Mouse (Mus musculus) granulocyte monocyte progenitor cell, adult 5-6 weeks (primary cell): ENCODE results near the gene Gm20481. TPM values are rescaled to one million over a fixed set of nuclear protein-coding genes. Genes with fewer than 3 reads are reported as not detected.
"Not testable (repeated sequence)": the region's sequence is repeated elsewhere in the genome, so short reads cannot be mapped to it uniquely, and the experiment has no call there.

ENCODE experiments used
- ATAC-seq: replicated peaks from 2 replicates; pipeline ENCODE4 v1.8.0; 2016; ENCODE audit warnings: mild to moderate bottlenecking, moderate TSS enrichment, inconsistent platforms; ENCODE audit not compliant: poor library complexity, severe bottlenecking
- total RNA-seq, 2 experiments: library from RNA; stranded (forward) in 1 of 2; stranded (reverse) in 1 of 2; fragments of 200-712, 200-1000 nt in 1 of 2; fragments of >200 nt in 1 of 2; fragmentation: Nextera tagmentation in 1 of 2; gene quantifications; 2 replicates each; pipeline ENCODE4 v1.2.3; 2014 to 2017

Gene Gm20481
- not detected in 2 replicates for total RNA-seq (2014; fragmentation: Nextera tagmentation)
- total RNA-seq (2017) = 0.34 and 1.4 TPM in 2 replicates

- ATAC-seq = not testable (repeated sequence)
Observed at GRCm38 (mm10) chr17:34969822-34970221, at the start of gene Gm20481. Gm20481 (plus strand) TSS chr17:34969912.

GRCm38 (mm10) chr17:34922939-34923338, 46.8 kb upstream of the Gm20481 start:
- ATAC-seq = no peak; the same call in 1 of the 2 replicates

GRCm38 (mm10) chr17:34924258-34924657, 45.5 kb upstream of the Gm20481 start:
- ATAC-seq = peak; percentile 6; the same call in 1 of the 2 replicates

- no peak for ATAC-seq
Observed at GRCm38 (mm10) chr17:34927306-34928019, 42.2 kb upstream of the Gm20481 start.

- no peak for ATAC-seq
Observed at GRCm38 (mm10) chr17:34928841-34929240, 40.9 kb upstream of the Gm20481 start.

GRCm38 (mm10) chr17:34931061-34931734, 38.5 kb upstream of the Gm20481 start, which contains the start of gene Neu1:
Neu1 (plus strand) TSS chr17:34931253.
- ATAC-seq = peak; percentile 91

GRCm38 (mm10) chr17:34931735-34932098, 38.0 kb upstream of the Gm20481 start:
- ATAC-seq = no peak

GRCm38 (mm10) chr17:34932287-34932686, 37.4 kb upstream of the Gm20481 start:
- ATAC-seq = no peak

- ATAC-seq = no peak
Observed at GRCm38 (mm10) chr17:34934031-34934430, 35.7 kb upstream of the Gm20481 start.

GRCm38 (mm10) chr17:34934830-34935229, 34.9 kb upstream of the Gm20481 start:
- peak; percentile 15; the same call in 1 of the 2 replicates for ATAC-seq

GRCm38 (mm10) chr17:34937960-34938505, 31.7 kb upstream of the Gm20481 start:
- peak; percentile 90 for ATAC-seq

GRCm38 (mm10) chr17:34941344-34942041, 28.2 kb upstream of the Gm20481 start:
- no peak for ATAC-seq

- no peak for ATAC-seq
Observed at GRCm38 (mm10) chr17:34943128-34943815, 26.4 kb upstream of the Gm20481 start.

- no peak for ATAC-seq
Observed at GRCm38 (mm10) chr17:34944362-34944761, 25.4 kb upstream of the Gm20481 start.

- ATAC-seq = no peak
Observed at GRCm38 (mm10) chr17:34946486-34947140, 23.1 kb upstream of the Gm20481 start.

- ATAC-seq = no peak
Observed at GRCm38 (mm10) chr17:34947606-34948005, 22.1 kb upstream of the Gm20481 start.

GRCm38 (mm10) chr17:34948721-34949552, 20.8 kb upstream of the Gm20481 start:
- ATAC-seq = not testable (repeated sequence)

- no peak for ATAC-seq
Observed at GRCm38 (mm10) chr17:34949553-34949969, 20.2 kb upstream of the Gm20481 start.
